8 mouse cellular contexts compared by ENCODE assay signal in the genomic region with DNA sequence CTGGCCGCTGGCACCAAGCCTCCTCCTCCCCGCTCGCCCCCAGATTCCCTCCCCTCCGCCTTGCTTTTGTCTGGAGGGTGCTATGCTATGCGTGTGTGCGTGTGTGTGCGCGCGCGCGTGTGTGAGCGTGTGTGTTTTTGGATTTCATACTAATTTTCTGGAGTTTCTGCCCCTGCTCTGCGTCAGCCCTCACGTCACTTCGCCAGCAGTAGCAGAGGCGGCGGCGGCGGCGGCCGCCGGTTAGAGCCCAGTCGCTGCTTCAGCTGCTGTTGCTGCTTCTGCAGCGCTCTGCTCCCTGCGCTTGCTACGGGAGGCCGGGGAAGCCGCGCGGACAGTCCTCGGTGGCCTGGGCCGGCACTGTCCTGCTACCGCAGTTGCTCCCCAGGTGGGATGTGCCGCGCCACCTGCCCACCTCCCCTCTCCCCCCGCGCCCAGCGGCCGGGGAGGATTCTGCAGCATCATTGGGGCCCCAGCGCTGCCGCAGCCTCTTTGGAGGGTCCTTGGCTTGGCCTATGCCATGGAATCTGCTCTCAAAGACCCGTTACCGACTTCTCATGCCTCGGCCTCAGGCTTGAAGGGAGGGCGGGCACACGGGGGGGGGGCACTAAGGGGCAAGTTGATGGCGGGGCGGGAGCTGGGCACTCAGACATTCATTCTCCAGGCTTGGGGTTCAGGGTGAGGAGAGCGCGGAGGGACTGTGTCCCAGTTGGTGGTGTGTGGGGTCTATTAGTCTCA. TPM values are rescaled to one million over a fixed set of nuclear protein-coding genes. Genes with fewer than 3 reads are reported as not detected.
DNase-seq lines count a peak whose midpoint lies in the region; ATAC-seq and TF ChIP-seq lines count a peak whose summit lies in the region.

No protein-coding gene starts in this region.

- no peaks in the 10 kb centered on the region for H3K27me3 ChIP-seq in G1E (ENCODE audit: insufficient read depth, low read length)
- peaks cover 65% of the 10 kb centered on the region for H3K27me3 ChIP-seq in forebrain, embryonic 10.5 days (ENCODE audit: poor library complexity, severe bottlenecking)
- H3K27me3 ChIP-seq in stomach, embryonic 14.5 days (ENCODE audit: control insufficient read depth, insufficient read depth, low read length): peaks cover 33% of the 10 kb centered on the region

- intact Hi-C loops in heart, postnatal 14 days (cut with DNase I): loop anchor here (2.0 to 5.0 kb wide), 6 partner anchors 170 to 680 kb away; no protein-coding TSS in a partner anchor

- ATAC-seq in G1E (ENCODE audit: extremely low read depth, insufficient number of reproducible peaks, low FRiP score, poor library complexity, severe bottlenecking): no peak
- ATAC-seq in stomach, embryonic 14.5 days (ENCODE audit: insufficient number of reproducible peaks, insufficient read depth, low FRiP score, low read depth): peak; percentile 33; the same call in 1 of the 2 replicates
- no peak for ATAC-seq in megakaryocyte-erythroid progenitor cell, adult 5-6 weeks (replicated peaks; ENCODE audit: low FRiP score, low TSS enrichment, poor library complexity, severe bottlenecking)

- no peak for TF ChIP-seq CTCF in G1E (IDR thresholded peaks at IDR 0.05; ENCODE audit: low read depth, low read length)

- no peaks in the 10 kb centered on the region for H3K4me1 ChIP-seq in G1E (ENCODE audit: insufficient read depth, low read depth, low read length)
- peaks cover 56% of the 10 kb centered on the region for H3K4me1 ChIP-seq in forebrain, embryonic 10.5 days
- no peaks in the 10 kb centered on the region for H3K4me1 ChIP-seq in stomach, embryonic 14.5 days (ENCODE audit: control insufficient read depth, insufficient read depth, low read length)

- H3K4me2 ChIP-seq in stomach, embryonic 14.5 days (replicated peaks; ENCODE audit: low read depth, low read length): peak overlapping the region; percentile 89

- peak overlapping the region; percentile 45; the same call in 1 of the 2 replicates for H3K4me3 ChIP-seq in G1E (ENCODE audit: low read depth, low read length)
- H3K4me3 ChIP-seq in forebrain, embryonic 10.5 days: peak overlapping the region; percentile 59
- peak overlapping the region; percentile 51 for H3K4me3 ChIP-seq in stomach, embryonic 14.5 days (ENCODE audit: low read depth, low read length)

- DNase-seq in G1E (ENCODE audit: low spot score): no peak
- peak; percentile 96 for DNase-seq in brain, adult 2 months (ENCODE audit: low read depth, low spot score)
- peak; percentile 73 for DNase-seq in forebrain, embryonic 10.5 days (ENCODE audit: extremely low spot score, low spot score)
- peak; percentile 18 to 22 for DNase-seq in heart, postnatal 14 days
- peak; percentile 88 for DNase-seq in left cerebral cortex, adult 11 months (ENCODE audit: low spot score)
- peak; percentile 26 to 38 for DNase-seq in lung, postnatal 4 days

- WGBS in forebrain, embryonic 10.5 days: under 1% methylated on average over 50 of the region's 50 CpGs
- WGBS in stomach, embryonic 14.5 days: under 1% methylated on average over 47 of the region's 50 CpGs

- H3K36me3 ChIP-seq in G1E (replicated peaks): no peaks in the 10 kb centered on the region
- H3K36me3 ChIP-seq in forebrain, embryonic 10.5 days (replicated peaks): no peaks in the 10 kb centered on the region
- no peaks in the 10 kb centered on the region for H3K36me3 ChIP-seq in stomach, embryonic 14.5 days (ENCODE audit: control insufficient read depth, insufficient read depth, low read length)

- H3K9ac ChIP-seq in stomach, embryonic 14.5 days (replicated peaks; ENCODE audit: low read depth, low read length): peak overlapping the region; percentile 21; the same call in 1 of the 2 replicates

- peaks cover 69% of the 10 kb centered on the region for H3K9me3 ChIP-seq in G1E (replicated peaks)
- peaks cover 2% of the 10 kb centered on the region; the same call in 1 of the 2 replicates for H3K9me3 ChIP-seq in forebrain, embryonic 10.5 days
- no peaks in the 10 kb centered on the region; the same call in 1 of the 2 replicates for H3K9me3 ChIP-seq in stomach, embryonic 14.5 days (ENCODE audit: control insufficient read depth, low read depth, low read length)

- peak overlapping the region; percentile 85 for H3K27ac ChIP-seq in forebrain, embryonic 10.5 days
- H3K27ac ChIP-seq in stomach, embryonic 14.5 days (ENCODE audit: low read length): no peak overlapping the region

RNA-seq across cellular contexts. Expression of a gene that starts 1.4 kb away (rescaled TPM):
- not detected in 2 replicates for total RNA-seq in G1E (2014; fragmentation: Nextera tagmentation)
- 0.11 and 0.12 TPM in 2 replicates for total RNA-seq in G1E (2017)
- polyA plus RNA-seq in G1E (2012): not detected in 2 replicates
- polyA plus RNA-seq in forebrain, embryonic 10.5 days (2016; fragmentation: Nextera tagmentation; extraction: Ambion mirVana): 27.8 and 33.2 TPM in 2 replicates
- total RNA-seq in heart, postnatal 14 days (2021): 1 to 10 TPM; 1.4 to 2.8 TPM
- 2.3 and 3.9 TPM in 2 replicates for polyA plus RNA-seq in stomach, embryonic 14.5 days (2014; fragmentation: Nextera tagmentation; extraction: Ambion mirVana)
- not detected in 2 replicates for total RNA-seq in megakaryocyte-erythroid progenitor cell, adult 5-6 weeks (2014; fragmentation: Nextera tagmentation)
- not detected in 2 replicates for total RNA-seq in megakaryocyte-erythroid progenitor cell, adult 5-6 weeks (2017)
